Mouse (Mus musculus) cortical plate, adult 2 months (tissue): ENCODE measurements at regions not wholly inside any gene's neighbourhood (a gene's known extent, or its start where the extent isn't known, plus 50 kb on each side); places are given as distances from the start of the nearest gene placed in this dataset.

Experiments used
- CTCF ChIP-seq: fragments of 200-500 bp; IDR thresholded peaks from 2 replicates; pipeline ENCODE4 v1.5.1; 2011; ENCODE audit warnings: mild to moderate bottlenecking, control low read depth, low read length; ENCODE audit not compliant: insufficient read depth; ENCODE audit errors: extremely low read depth
- POLR2A ChIP-seq: fragments of 200-500 bp; IDR thresholded peaks from 2 replicates; pipeline ENCODE4 v1.6.1; 2011; ENCODE audit warnings: mild to moderate bottlenecking, low read length, control low read depth; ENCODE audit not compliant: insufficient read depth; ENCODE audit errors: extremely low read depth

- TF ChIP-seq POLR2A (no peak), CTCF (no peak)
Measured at GRCm38 (mm10) chr15:62258611-62259010, 1335.8 kb upstream of the A1bg start.
